Comparison of ENCODE assay signal across 8 mouse cellular contexts in genomic region chr2:117250001-117250510, GRCm38 (mm10). TPM values are rescaled to one million over a fixed set of nuclear protein-coding genes. Genes with fewer than 3 reads are reported as not detected.
DNase-seq lines count a peak whose midpoint lies in the region; ATAC-seq and TF ChIP-seq lines count a peak whose summit lies in the region.

No protein-coding gene starts in this region.

- 0 out of 2 replicates have a peak, but pooled peaks cover 2% of the 10 kb centered on the region for H3K36me3 ChIP-seq in forebrain, embryonic 12.5 days (replicated peaks)
- H3K36me3 ChIP-seq in limb, embryonic 10.5 days: peaks cover 11% of the 10 kb centered on the region
- no peaks in the 10 kb centered on the region for H3K36me3 ChIP-seq in neural tube, embryonic 12.5 days

- H3K4me2 ChIP-seq in forebrain, embryonic 12.5 days: peak overlapping the region; percentile 81
- H3K4me2 ChIP-seq in neural tube, embryonic 12.5 days (replicated peaks): peak overlapping the region; percentile 84

- no peaks in the 10 kb centered on the region for H3K27me3 ChIP-seq in forebrain, embryonic 12.5 days
- no peaks in the 10 kb centered on the region for H3K27me3 ChIP-seq in limb, embryonic 10.5 days (ENCODE audit: low read depth, poor library complexity, severe bottlenecking)
- no peaks in the 10 kb centered on the region for H3K27me3 ChIP-seq in neural tube, embryonic 12.5 days (replicated peaks)

- TF ChIP-seq POLR2A in bone marrow, adult 2 months (IDR thresholded peaks at IDR 0.05; ENCODE audit: borderline replicate concordance, control insufficient read depth, low read depth, low read length): no peak

- H3K9me3 ChIP-seq in forebrain, embryonic 12.5 days: no peaks in the 10 kb centered on the region
- no peaks in the 10 kb centered on the region for H3K9me3 ChIP-seq in limb, embryonic 10.5 days (replicated peaks)
- H3K9me3 ChIP-seq in neural tube, embryonic 12.5 days: no peaks in the 10 kb centered on the region

- H3K4me1 ChIP-seq in bone marrow, adult 2 months (ENCODE audit: control insufficient read depth, insufficient read depth, low read length): no peaks in the 10 kb centered on the region; the same call in 1 of the 2 replicates
- peaks cover 13% of the 10 kb centered on the region for H3K4me1 ChIP-seq in forebrain, embryonic 12.5 days
- peaks cover 10% of the 10 kb centered on the region for H3K4me1 ChIP-seq in limb, embryonic 10.5 days
- peaks cover 9% of the 10 kb centered on the region for H3K4me1 ChIP-seq in neural tube, embryonic 12.5 days

- peak; percentile 74 for ATAC-seq in forebrain, embryonic 12.5 days (ENCODE audit: low FRiP score)
- ATAC-seq in neural tube, embryonic 12.5 days (ENCODE audit: low FRiP score, low read depth): peak; percentile 48

- no peak for TF ChIP-seq CTCF in bone marrow, adult 2 months (IDR thresholded peaks at IDR 0.05; ENCODE audit: control insufficient read depth, insufficient read depth, low read length)

- WGBS in bone marrow, adult 2 months: under 1% methylated on average over 24 of the region's 24 CpGs
- WGBS in forebrain, embryonic 12.5 days: under 1% methylated on average over 24 of the region's 24 CpGs
- WGBS in limb, embryonic 10.5 days: under 1% methylated on average over 24 of the region's 24 CpGs
- under 1% methylated on average over 24 of the region's 24 CpGs for WGBS in neural tube, embryonic 12.5 days

- H3K4me3 ChIP-seq in bone marrow, adult 2 months (replicated peaks; ENCODE audit: control insufficient read depth, low read depth, low read length): peak overlapping the region; percentile 92
- H3K4me3 ChIP-seq in forebrain, embryonic 12.5 days (replicated peaks): peak overlapping the region; percentile 89
- H3K4me3 ChIP-seq in limb, embryonic 10.5 days: peak overlapping the region; percentile 78
- peak overlapping the region; percentile 87 for H3K4me3 ChIP-seq in neural tube, embryonic 12.5 days

- peak; percentile 15 for DNase-seq in layer of hippocampus, postnatal 14 days (ENCODE audit: low spot score in 2 of 2)
- DNase-seq in layer of hippocampus, adult 9-10 months (ENCODE audit: low spot score): no peak
- no peak for DNase-seq in limb, embryonic 10.5 days (ENCODE audit: low spot score)
- no peak for DNase-seq in cerebellum, adult 9-10 months
- no peak for DNase-seq in adrenal gland, postnatal 14 days

- H3K27ac ChIP-seq in bone marrow, adult 2 months (ENCODE audit: control insufficient read depth, insufficient read depth, low read depth, low read length, poor library complexity): 0 out of 2 replicates have a peak overlapping the region, but pooled peaks have one; percentile 54
- peak overlapping the region; percentile 92 for H3K27ac ChIP-seq in forebrain, embryonic 12.5 days
- peak overlapping the region; percentile 96 for H3K27ac ChIP-seq in limb, embryonic 10.5 days
- peak overlapping the region; percentile 82; the same call in 1 of the 2 replicates for H3K27ac ChIP-seq in neural tube, embryonic 12.5 days

- H3K9ac ChIP-seq in forebrain, embryonic 12.5 days: peak overlapping the region; percentile 90
- peak overlapping the region; percentile 91 for H3K9ac ChIP-seq in neural tube, embryonic 12.5 days

RNA-seq across cellular contexts. Expression of gene Fam98b, which starts 0.5 kb away (rescaled TPM):
- total RNA-seq in layer of hippocampus, postnatal 14 days (2021): 10 to 100 TPM; 40.9 to 45.2 TPM
- polyA plus RNA-seq in bone marrow, adult 2 months (2011; ENCODE audit: insufficient read depth, insufficient read length, low replicate concordance, missing spikeins): 11.9 and 12.7 TPM in 2 replicates
- polyA plus RNA-seq in forebrain, embryonic 12.5 days (2016; fragmentation: Nextera tagmentation; extraction: Ambion mirVana): 19.6 and 24.1 TPM in 2 replicates
- 18.7 and 19.2 TPM in 2 replicates for polyA plus RNA-seq in limb, embryonic 10.5 days (2016; fragmentation: Nextera tagmentation; extraction: Ambion mirVana)
- polyA plus RNA-seq in neural tube, embryonic 12.5 days (2016; fragmentation: Nextera tagmentation; extraction: Ambion mirVana): 14.8 and 18.6 TPM in 2 replicates
- total RNA-seq in adrenal gland, postnatal 14 days (2021): 35.1 and 36.9 TPM in 2 replicates

Comparison
In these comparisons a context has a peak if more than half of its experiments do, and no peak if none do; other contexts are left out.
1. DNase-seq: peak in layer of hippocampus, postnatal 14 days (2 of 2); none in layer of hippocampus, adult 9-10 months (single experiment), limb, embryonic 10.5 days (single experiment), cerebellum, adult 9-10 months (single experiment) and adrenal gland, postnatal 14 days (single experiment).
2. Peak in every context shown above with its lines, with median percentiles within 50 percentile points of each other: H3K27ac ChIP-seq and H3K4me3 ChIP-seq.